Mouse (Mus musculus) olfactory bulb, adult 2 months (tissue): Measurements from ENCODE around the gene Lactb. TPM values are rescaled to one million over a fixed set of nuclear protein-coding genes. Genes with fewer than 3 reads are reported as not detected.

ENCODE experiments used
- H3K27ac ChIP-seq: fragments of 200-500 bp; 2 replicates; pipeline ENCODE4 v1.5.1; 2012; ENCODE audit warnings: low read depth, low read length; ENCODE audit not compliant: insufficient read depth
- H3K4me1 ChIP-seq: fragments of 200-500 bp; 2 replicates; pipeline ENCODE4 v1.6.1; 2012; ENCODE audit warnings: low read length; ENCODE audit not compliant: control insufficient read depth, insufficient read depth
- H3K4me3 ChIP-seq: fragments of 200-500 bp; 2 replicates; pipeline ENCODE4 v1.5.1; 2012; ENCODE audit warnings: mild to moderate bottlenecking, low read depth, low read length, moderate library complexity; ENCODE audit not compliant: insufficient read depth
- CTCF ChIP-seq: fragments of 200-500 bp; IDR thresholded peaks from 2 replicates; pipeline ENCODE4 v1.5.1; 2012; ENCODE audit warnings: low read depth, mild to moderate bottlenecking, low read length, moderate library complexity; ENCODE audit not compliant: insufficient read depth
- POLR2A ChIP-seq: fragments of 200-500 bp; IDR thresholded peaks from 2 replicates; pipeline ENCODE4 v1.6.1; 2012; ENCODE audit warnings: mild to moderate bottlenecking, low read depth, low read length, moderate library complexity; ENCODE audit not compliant: insufficient read depth
- whole genome bisulfite sequencing: fragments of 180-500 bp; shearing (Covaris S2); methylation state at CpG from one replicate; pipeline ENCODE4 v1.1.7; 2018; 5-methylcytosine and 5-hydroxymethylcytosine counted together
- polyA plus RNA-seq: library from polyadenylated mRNA; stranded (reverse); fragments of >200 nt; gene quantifications from 2 replicates; pipeline ENCODE4 v1.2.4, GENCODE M21; 2012; ENCODE audit warnings: low replicate concordance; ENCODE audit not compliant: missing spikeins, insufficient read depth, insufficient read length

The Lactb gene
- polyA plus RNA-seq, 1 experiment = not detected

GRCm38 (mm10) chr9:67003656-67004055 lies 28.4 kb upstream of the Lactb start:
- Histone ChIP-seq H3K4me1 (peaks cover 7% of the 10 kb centered on the region), H3K4me3 (no peak overlapping the region), H3K27ac (0 out of 2 replicates have a peak overlapping the region, but pooled peaks have one; percentile 28)
- 71% methylated on average over 4 of the region's 4 CpGs for WGBS
- TF ChIP-seq POLR2A (no peak), CTCF (no peak)

- 0 out of 2 replicates have a peak overlapping the region, but pooled peaks have one; percentile 28 for H3K27ac ChIP-seq
These were observed 27.9 kb upstream of the Lactb start for GRCm38 (mm10) chr9:67003156-67003555.

GRCm38 (mm10) chr9:67001506-67001905 lies 26.2 kb upstream of the Lactb start:
- H3K4me3 ChIP-seq = no peak overlapping the region
- peaks cover 7% of the 10 kb centered on the region for H3K4me1 ChIP-seq
- TF ChIP-seq CTCF (no peak), POLR2A (no peak)
- no peak overlapping the region for H3K27ac ChIP-seq
- WGBS = 64% methylated on average over 4 of the region's 4 CpGs

More at GRCm38 (mm10) chr9:67003156-67003555, 27.9 kb upstream of the Lactb start:
- 28% methylated on average over 4 of the region's 4 CpGs for whole genome bisulfite sequencing
- peaks cover 7% of the 10 kb centered on the region for H3K4me1 ChIP-seq
- TF ChIP-seq CTCF (no peak), POLR2A (no peak)
- H3K4me3 ChIP-seq = no peak overlapping the region

GRCm38 (mm10) chr9:67001050-67001449 lies 25.8 kb upstream of the Lactb start:
- Histone ChIP-seq H3K4me3 (no peak overlapping the region), H3K4me1 (peaks cover 7% of the 10 kb centered on the region), H3K27ac (no peak overlapping the region)
- WGBS = 6% methylated on average over 6 of the region's 6 CpGs
- TF ChIP-seq POLR2A (no peak), CTCF (peak; percentile 75; the same call in 1 of the 2 replicates)

GRCm38 (mm10) chr9:66999698-67000097 lies 24.4 kb upstream of the Lactb start:
- no peak for TF ChIP-seq POLR2A
- no peak for TF ChIP-seq CTCF
- no peak overlapping the region for H3K27ac ChIP-seq
- H3K4me3 ChIP-seq = no peak overlapping the region
- 90% methylated on average over 8 of the region's 8 CpGs for WGBS
- H3K4me1 ChIP-seq = peaks cover 7% of the 10 kb centered on the region

- no peak overlapping the region for H3K4me3 ChIP-seq
- TF ChIP-seq POLR2A = no peak
- H3K4me1 ChIP-seq = peaks cover 18% of the 10 kb centered on the region
- WGBS = 88% methylated on average over 8 of the region's 8 CpGs
- no peak overlapping the region for H3K27ac ChIP-seq
These were observed 16.6 kb upstream of the Lactb start for GRCm38 (mm10) chr9:66991750-66992410.

- WGBS = 42% methylated on average over 9 of the region's 9 CpGs
- peaks cover 18% of the 10 kb centered on the region for H3K4me1 ChIP-seq
- H3K27ac ChIP-seq = no peak overlapping the region
- no peak overlapping the region for H3K4me3 ChIP-seq
- TF ChIP-seq POLR2A (no peak), CTCF (no peak)
These were observed 15.9 kb upstream of the Lactb start for GRCm38 (mm10) chr9:66991021-66991749.

GRCm38 (mm10) chr9:66990046-66990445 lies 14.8 kb upstream of the Lactb start:
- TF ChIP-seq CTCF = no peak
- no peak for TF ChIP-seq POLR2A
- Histone ChIP-seq H3K4me3 (no peak overlapping the region), H3K4me1 (peaks cover 18% of the 10 kb centered on the region), H3K27ac (no peak overlapping the region)
- WGBS = 79% methylated on average over 5 of the region's 5 CpGs

GRCm38 (mm10) chr9:66989581-66989980 lies 14.3 kb upstream of the Lactb start:
- Histone ChIP-seq H3K4me3 (no peak overlapping the region), H3K4me1 (peaks cover 18% of the 10 kb centered on the region), H3K27ac (no peak overlapping the region)
- no peak for TF ChIP-seq CTCF
- TF ChIP-seq POLR2A = no peak
- WGBS = 47% methylated on average over 6 of the region's 6 CpGs

- 12% methylated on average over 6 of the region's 6 CpGs for WGBS
- no peak for TF ChIP-seq CTCF
- TF ChIP-seq POLR2A = no peak
- H3K27ac ChIP-seq = 0 out of 2 replicates have a peak overlapping the region, but pooled peaks have one; percentile 14
- peaks cover 18% of the 10 kb centered on the region for H3K4me1 ChIP-seq
- H3K4me3 ChIP-seq = no peak overlapping the region
These were observed 13.7 kb upstream of the Lactb start for GRCm38 (mm10) chr9:66988888-66989414.
